Mouse (Mus musculus): Measurements from ENCODE around the gene Palm2.

Palm2 gene

DNA sequence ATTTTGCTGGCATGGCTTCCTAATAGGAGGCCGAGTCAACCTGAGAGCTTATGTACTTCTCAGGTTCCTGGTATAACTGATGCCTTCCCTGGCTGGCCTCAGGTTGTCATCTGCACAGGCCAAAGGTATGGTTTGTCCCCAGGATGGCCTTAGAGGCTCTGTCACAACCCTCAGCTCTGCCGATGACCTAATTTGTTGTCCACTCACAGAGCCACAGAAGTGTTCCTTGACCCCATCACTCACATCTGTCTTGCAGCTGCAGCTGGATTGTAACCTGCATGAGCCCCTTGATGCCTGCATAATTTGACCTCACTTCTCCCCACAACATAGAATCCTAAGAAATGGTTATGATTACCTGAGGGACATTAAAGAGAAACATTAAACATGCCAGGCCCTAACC lies 190.8 kb downstream of the Palm2 start:
- no peak for DNase-seq

DNA sequence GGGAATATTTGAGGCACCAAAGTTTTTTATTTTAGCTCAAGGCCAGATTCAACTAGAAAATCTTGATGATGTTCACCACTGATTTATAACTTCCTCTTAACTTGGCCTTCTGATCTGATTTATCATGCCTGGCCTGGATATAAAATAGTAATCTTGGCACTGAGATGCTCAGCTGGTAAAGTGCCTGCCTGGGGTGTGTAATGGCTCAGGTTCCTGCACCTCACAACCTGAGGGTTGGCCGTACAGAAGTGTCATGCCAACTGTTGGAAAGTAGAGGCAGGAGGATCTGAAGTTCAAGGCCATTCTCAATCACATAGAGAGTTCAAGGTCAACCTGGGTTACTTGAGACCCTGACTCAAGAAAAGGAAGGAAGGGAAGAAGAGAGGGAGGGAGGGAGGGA lies 191.3 kb downstream of the Palm2 start:
- no peak for DNase-seq

DNA sequence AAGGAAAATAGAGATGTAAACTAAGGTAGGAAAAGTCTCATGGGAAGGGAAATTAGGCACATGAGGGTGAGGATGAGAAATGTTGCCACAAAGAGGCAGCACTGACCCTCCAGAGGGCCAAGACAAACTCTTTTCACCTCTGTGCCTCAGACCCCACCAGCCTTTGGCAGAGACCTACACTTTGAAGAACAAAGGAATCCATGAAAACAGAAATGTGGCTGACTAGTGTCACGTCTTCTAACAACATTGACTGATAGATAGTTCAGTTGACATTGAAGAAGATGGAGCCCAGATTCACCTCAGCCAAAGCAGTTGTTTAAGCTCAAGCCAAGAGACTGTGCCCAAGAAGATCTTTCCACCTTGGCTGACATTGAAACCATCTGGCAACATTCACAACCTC lies 191.7 kb downstream of the Palm2 start:
- no peak for DNase-seq

- DNase-seq, result no peak
Measured at GRCm38 (mm10) chr4:57626921-57627320, 192.9 kb downstream of the Palm2 start.

GRCm38 (mm10) chr4:57632386-57632785 lies 198.3 kb downstream of the Palm2 start:
- no peak for DNase-seq

GRCm38 (mm10) chr4:57633052-57633451 lies 199.0 kb downstream of the Palm2 start:
- DNase-seq, result no peak

GRCm38 (mm10) chr4:57634956-57635355 lies 200.9 kb downstream of the Palm2 start:
- DNase-seq, result no peak

DNA sequence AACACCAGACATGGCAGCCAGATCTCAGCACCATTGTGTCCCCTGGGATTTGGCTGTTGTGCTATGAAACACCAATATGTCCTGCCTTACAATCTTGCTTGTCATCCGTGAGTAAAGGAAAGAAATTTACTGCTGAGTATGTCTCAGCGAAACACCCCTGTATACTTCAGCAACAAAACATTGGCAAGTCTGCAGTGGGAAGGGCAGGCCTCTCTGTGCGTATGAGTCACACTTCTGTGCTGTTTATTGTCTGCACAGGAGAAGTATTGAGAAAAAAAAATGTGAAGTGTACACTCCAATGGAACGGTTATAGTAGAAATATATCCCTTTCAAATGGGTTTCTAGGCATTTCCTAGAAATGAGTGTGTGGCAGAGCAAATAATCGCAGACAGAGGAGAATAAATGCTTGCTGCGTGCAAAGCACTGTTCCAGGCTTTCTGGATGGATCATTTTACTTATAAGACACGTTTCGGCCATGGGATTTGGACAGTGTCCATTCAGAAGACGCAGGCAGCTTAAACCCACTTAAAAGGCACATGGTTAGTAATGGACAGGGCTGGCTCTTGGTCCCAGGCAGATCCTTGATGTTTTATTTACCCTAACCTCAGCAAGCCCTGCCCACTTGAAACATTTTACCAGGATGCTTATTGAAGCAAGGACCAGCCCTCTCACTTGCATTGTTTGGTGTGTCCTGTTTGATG lies 202.9 kb downstream of the Palm2 start:
- DNase-seq, result no peak

- DNase-seq, result peak; percentile 41
Measured at GRCm38 (mm10) chr4:57637636-57638386, 203.8 kb downstream of the Palm2 start.

GRCm38 (mm10) chr4:57638941-57639340 lies 204.9 kb downstream of the Palm2 start:
- DNase-seq, result peak; percentile 36

- DNase-seq, result no peak
Measured at GRCm38 (mm10) chr4:57640222-57640621, 206.2 kb downstream of the Palm2 start.

DNA sequence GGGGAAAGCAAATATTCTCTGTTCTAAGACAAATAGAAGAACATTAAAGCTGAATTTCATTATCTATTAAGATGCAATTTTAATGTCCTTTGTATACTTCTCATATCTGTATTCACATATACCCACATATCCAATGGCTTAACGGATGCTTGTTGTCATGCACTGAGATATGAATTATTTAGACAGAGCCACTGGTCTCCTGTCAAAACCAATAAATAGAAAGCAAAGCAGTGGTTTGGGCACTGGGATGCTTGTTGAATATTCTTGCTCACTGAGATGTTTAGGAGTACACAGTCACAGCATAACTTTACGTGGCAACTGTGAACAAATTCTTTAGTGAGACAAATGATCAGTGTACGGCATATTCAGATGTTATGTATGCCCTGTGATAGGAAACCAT lies 206.9 kb downstream of the Palm2 start:
- DNase-seq, result no peak

- DNase-seq, result no peak
Measured at GRCm38 (mm10) chr4:57650994-57651393, 216.9 kb downstream of the Palm2 start.

DNA sequence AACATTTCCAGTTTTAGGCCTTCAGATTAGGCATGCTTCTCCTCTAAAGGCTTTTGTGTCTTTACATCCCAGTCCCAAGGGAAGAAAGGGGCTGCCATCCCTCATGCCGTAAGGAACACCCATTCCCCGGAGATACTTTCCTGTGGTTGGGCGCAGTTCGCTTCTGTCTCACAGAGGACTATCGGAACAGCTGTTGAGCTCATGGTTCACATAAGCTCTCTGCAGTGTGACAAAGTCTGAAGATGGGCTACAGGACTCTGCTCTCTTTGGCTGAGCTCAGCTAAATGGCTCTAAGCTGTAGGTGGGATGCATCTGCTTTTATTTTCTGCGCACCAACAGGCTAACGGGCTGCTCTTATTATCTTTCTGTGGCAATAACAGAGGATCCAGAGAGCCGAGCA lies 217.5 kb downstream of the Palm2 start:
- no peak for DNase-seq

DNA sequence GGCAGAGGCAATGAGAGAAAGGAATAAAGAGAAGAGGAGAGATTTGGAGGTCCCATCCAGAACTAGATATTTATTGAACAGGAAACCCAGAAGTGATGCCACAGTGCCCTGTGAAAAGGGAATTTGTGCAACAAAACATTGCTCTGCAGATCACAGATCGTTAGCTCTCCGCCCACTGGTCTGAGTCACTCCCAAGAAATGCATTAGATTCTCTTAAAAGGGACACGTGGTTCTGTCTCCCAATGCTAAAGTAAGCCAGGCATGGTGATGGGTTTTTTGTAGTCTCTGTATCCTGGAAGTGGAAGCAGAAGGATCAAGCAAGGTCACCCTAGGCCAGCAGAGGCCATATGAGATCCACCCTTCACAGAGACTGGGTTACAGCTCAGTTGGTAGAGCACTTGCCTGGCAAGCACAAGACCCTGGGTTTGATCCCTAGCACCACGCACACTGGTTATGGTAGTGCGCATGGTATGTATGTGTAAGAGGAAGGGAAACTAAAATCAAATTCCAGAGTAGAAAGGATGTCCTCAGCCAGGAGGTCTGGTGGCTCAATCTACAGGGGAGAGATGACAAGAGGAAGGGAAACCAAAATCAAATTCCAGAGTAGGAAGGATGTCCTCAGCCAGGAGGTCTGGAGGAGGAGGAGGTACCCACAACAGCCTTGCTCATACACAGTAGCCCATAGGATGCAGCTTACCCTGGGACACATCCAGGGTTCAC lies 218.3 kb downstream of the Palm2 start:
- no peak for DNase-seq

DNA sequence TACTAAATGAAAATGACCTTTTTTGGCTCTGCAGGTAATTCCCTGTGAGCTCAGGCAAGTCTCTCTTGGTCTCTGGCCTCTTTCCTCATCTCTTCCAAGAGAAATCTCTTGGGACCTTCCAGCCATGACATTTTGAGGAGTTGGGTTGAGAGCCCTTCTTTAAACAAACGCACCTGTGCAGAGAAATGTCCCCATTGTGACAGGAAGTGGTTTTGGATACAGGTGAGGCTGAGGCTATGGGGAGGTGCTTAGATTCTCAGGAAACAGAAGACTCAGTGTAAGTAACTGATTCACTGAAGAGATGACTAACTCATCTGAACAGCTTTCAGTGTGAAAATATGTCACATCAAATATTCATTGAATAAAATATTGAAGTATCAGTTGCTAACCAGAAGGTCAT lies 221.9 kb downstream of the Palm2 start:
- DNase-seq, result no peak

DNA sequence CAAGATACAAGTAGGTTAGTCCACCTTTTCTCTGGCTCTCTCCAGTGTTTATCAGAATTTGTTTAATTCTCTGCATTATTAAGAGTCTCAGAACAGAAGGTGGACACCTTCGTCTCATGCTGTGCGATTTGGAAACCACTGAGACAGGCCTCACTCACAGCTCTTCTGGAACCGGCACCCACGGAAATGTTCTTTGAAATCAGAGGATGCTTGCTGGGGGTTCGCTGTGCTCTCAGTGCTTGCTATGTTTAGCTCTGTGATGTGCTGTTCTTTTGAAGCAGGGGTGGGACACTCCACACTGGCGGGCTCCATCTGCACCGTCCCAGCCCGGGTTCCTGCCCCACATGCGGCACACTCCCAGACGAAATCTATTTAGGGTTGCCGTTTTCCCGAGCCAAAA lies 222.3 kb downstream of the Palm2 start:
- peak; percentile 44 for DNase-seq

- no peak for DNase-seq
Measured at GRCm38 (mm10) chr4:57656861-57657260, 222.8 kb downstream of the Palm2 start.

GRCm38 (mm10) chr4:57660470-57660869 lies 226.4 kb downstream of the Palm2 start:
- DNase-seq, result peak; percentile 67

- no peak for DNase-seq
Measured at GRCm38 (mm10) chr4:57666101-57666500, 232.1 kb downstream of the Palm2 start.

GRCm38 (mm10) chr4:57670813-57671469 lies 236.9 kb downstream of the Palm2 start:
- DNase-seq, result no peak

DNA sequence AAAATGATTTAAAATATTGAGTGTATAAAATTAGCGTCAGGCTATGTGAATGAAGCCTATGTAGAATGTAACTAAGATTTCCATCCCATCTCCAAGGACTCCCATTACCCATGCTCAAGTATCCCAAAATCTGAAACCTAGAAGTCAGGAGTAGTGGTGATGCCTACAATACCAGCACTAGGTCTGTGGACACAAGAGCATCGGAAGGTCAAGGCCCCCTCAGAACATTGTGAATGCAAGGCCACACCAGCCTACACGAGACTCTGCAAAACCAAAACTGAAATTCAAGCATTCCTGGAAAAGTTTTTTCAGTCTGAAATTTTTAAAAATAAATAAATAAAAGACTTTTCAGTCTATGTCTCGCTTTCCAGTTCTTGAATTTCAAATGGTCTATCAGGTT lies 238.5 kb downstream of the Palm2 start:
- DNase-seq, result no peak
